Mouse (Mus musculus) heart, embryonic 14.5 days (tissue): Measurements from ENCODE around the gene Cct7. TPM values are rescaled to one million over a fixed set of nuclear protein-coding genes. Genes with fewer than 3 reads are reported as not detected.

Experiments
- ATAC-seq: fragments of 200-750 bp; cut with Nextera tagmentation; 2 replicates; pipeline ENCODE4 v1.8.0; 2017; ENCODE audit warnings: low read depth, moderate TSS enrichment; ENCODE audit not compliant: insufficient number of reproducible peaks, insufficient read depth, low FRiP score
- H3K27ac ChIP-seq, 2 experiments: fragments of 200-500 bp in 1 of 2; fragments of 300-500 bp in 1 of 2; sonication (generic) in 1 of 2; replicated peaks in 1 of 2; 2 replicates each; pipeline ENCODE4 v1.5.1; 2012 to 2014; ENCODE audit warnings: low read depth in 2 of 2, low read length in 2 of 2, control low read depth in 1 of 2, mild to moderate bottlenecking in 1 of 2, mixed read lengths in 1 of 2; ENCODE audit not compliant: control insufficient read depth in 1 of 2, insufficient read depth in 1 of 2
- H3K27me3 ChIP-seq: fragments of 300-500 bp; sonication (generic); 2 replicates; pipeline ENCODE4 v1.6.1; 2014; ENCODE audit warnings: mild to moderate bottlenecking, low read length, control low read depth; ENCODE audit not compliant: control insufficient read depth, insufficient read depth
- H3K36me3 ChIP-seq: fragments of 300-500 bp; sonication (generic); 2 replicates; pipeline ENCODE4 v1.6.1; 2014; ENCODE audit warnings: mild to moderate bottlenecking, control low read depth, low read length, mixed read lengths; ENCODE audit not compliant: control insufficient read depth, insufficient read depth
- H3K4me1 ChIP-seq, 2 experiments: fragments of 200-500 bp in 1 of 2; fragments of 300-500 bp in 1 of 2; sonication (generic) in 1 of 2; 2 replicates each; pipeline ENCODE4 v1.6.1; 2012 to 2014; ENCODE audit warnings: low read length in 2 of 2, control low read depth in 1 of 2, mixed read lengths in 1 of 2; ENCODE audit not compliant: control insufficient read depth in 2 of 2, insufficient read depth in 2 of 2
- H3K4me2 ChIP-seq: fragments of 300-500 bp; sonication (generic); 2 replicates; pipeline ENCODE4 v1.6.1; 2014; ENCODE audit warnings: mild to moderate bottlenecking, low read length
- H3K4me3 ChIP-seq, 2 experiments: fragments of 200-500 bp in 1 of 2; fragments of 300-500 bp in 1 of 2; sonication (generic) in 1 of 2; 2 replicates each; pipeline ENCODE4 v1.5.1; 2012 to 2014; ENCODE audit warnings: low read length in 2 of 2, mild to moderate bottlenecking in 2 of 2, control low read depth in 1 of 2, low read depth in 1 of 2, moderate library complexity in 1 of 2; ENCODE audit not compliant: control insufficient read depth in 1 of 2, insufficient read depth in 1 of 2
- H3K9ac ChIP-seq: fragments of 300-500 bp; sonication (generic); 2 replicates; pipeline ENCODE4 v1.6.1; 2014; ENCODE audit warnings: mild to moderate bottlenecking, low read length
- H3K9me3 ChIP-seq: fragments of 300-500 bp; sonication (generic); 2 replicates; pipeline ENCODE4 v1.6.1; 2016; ENCODE audit warnings: low read length, control low read depth; ENCODE audit not compliant: control insufficient read depth
- WGBS: fragments of 180-500 bp; shearing (Covaris S2); extraction: QIAGEN DNeasy Blood & Tissue Kit; methylation state at CpG from one replicate; pipeline ENCODE4 v1.1.7; 2014; 5-methylcytosine and 5-hydroxymethylcytosine counted together
- polyA plus RNA-seq: library from polyadenylated mRNA; unstranded; fragments of >200 nt; fragmentation: Nextera tagmentation; extraction: Ambion mirVana; gene quantifications from 2 replicates; pipeline ENCODE4 v1.2.1, GENCODE M21; 2014

The Cct7 gene
- polyA plus RNA-seq, 1 experiment from 2014 or later, result 372 TPM

GRCm38 (mm10) chr6:85452816-85453215 is 1.5 kb downstream of the Cct7 start:
- 9% methylated on average over 7 of the region's 7 CpGs for WGBS
- peak overlapping the region in 1 of 2 experiments; percentile 94; a peak in 1 of 4 replicates for H3K27ac ChIP-seq

GRCm38 (mm10) chr6:85459621-85460020 is 8.3 kb downstream of the Cct7 start:
- H3K4me1 ChIP-seq, result peaks cover 2 to 8% of the 10 kb centered on the region in 2 experiments; a peak in 3 of 4 replicates
- H3K9ac ChIP-seq, result no peak overlapping the region
- no peak overlapping the region for H3K27ac ChIP-seq
- H3K27me3 ChIP-seq, result no peaks in the 10 kb centered on the region
- H3K9me3 ChIP-seq, result no peaks in the 10 kb centered on the region
- H3K36me3 ChIP-seq, result peaks cover 72% of the 10 kb centered on the region
- WGBS, result 86% methylated on average over 2 of the region's 2 CpGs
- ATAC-seq, result no peak
- H3K4me3 ChIP-seq, result no peak overlapping the region
- no peak overlapping the region for H3K4me2 ChIP-seq

More at GRCm38 (mm10) chr6:85452816-85453215, 1.5 kb downstream of the Cct7 start:
- H3K9me3 ChIP-seq, result no peaks in the 10 kb centered on the region
- ATAC-seq, result no peak
- H3K27me3 ChIP-seq, result no peaks in the 10 kb centered on the region
- H3K4me2 ChIP-seq, result peak overlapping the region; percentile 72
- peaks cover 5% of the 10 kb centered on the region; the same call in 1 of the 2 replicates for H3K36me3 ChIP-seq
- peak overlapping the region; percentile 80 to 91 for H3K4me3 ChIP-seq
- peaks cover 2 to 34% of the 10 kb centered on the region in 2 experiments for H3K4me1 ChIP-seq
- peak overlapping the region; percentile 91 for H3K9ac ChIP-seq

GRCm38 (mm10) chr6:85465381-85465780 is 14.1 kb downstream of the Cct7 start:
- no peak overlapping the region for H3K9ac ChIP-seq
- no peaks in the 10 kb centered on the region for H3K9me3 ChIP-seq
- no peak overlapping the region for H3K4me3 ChIP-seq
- no peak for ATAC-seq
- peaks cover 93% of the 10 kb centered on the region for H3K36me3 ChIP-seq
- no peaks in the 10 kb centered on the region for H3K4me1 ChIP-seq
- H3K4me2 ChIP-seq, result no peak overlapping the region
- no peak overlapping the region for H3K27ac ChIP-seq
- H3K27me3 ChIP-seq, result no peaks in the 10 kb centered on the region

GRCm38 (mm10) chr6:85469660-85470430 is 18.5 kb downstream of the Cct7 start:
- Histone ChIP-seq H3K36me3 (peaks cover 48% of the 10 kb centered on the region), H3K9me3 (no peaks in the 10 kb centered on the region)
- no peak for ATAC-seq

GRCm38 (mm10) chr6:85471962-85472361 is 20.6 kb downstream of the Cct7 start:
- peaks cover 7% of the 10 kb centered on the region; the same call in 1 of the 2 replicates for H3K27me3 ChIP-seq

More at GRCm38 (mm10) chr6:85469660-85470430, 18.5 kb downstream of the Cct7 start:
- Histone ChIP-seq H3K27ac (no peak overlapping the region), H3K9ac (no peak overlapping the region), H3K4me2 (no peak overlapping the region), H3K4me3 (no peak overlapping the region), H3K27me3 (no peaks in the 10 kb centered on the region), H3K4me1 (no peaks in the 10 kb centered on the region)
- WGBS, result 70% methylated on average over 5 of the region's 5 CpGs

GRCm38 (mm10) chr6:85472542-85472941 is 21.2 kb downstream of the Cct7 start:
- peaks cover 21% of the 10 kb centered on the region for H3K36me3 ChIP-seq
- H3K9ac ChIP-seq, result no peak overlapping the region
- H3K27ac ChIP-seq, result no peak overlapping the region
- 63% methylated on average over 5 of the region's 5 CpGs for WGBS
- no peak overlapping the region for H3K4me3 ChIP-seq
- no peak for ATAC-seq
- H3K4me1 ChIP-seq, result no peaks in the 10 kb centered on the region
- peaks cover 9% of the 10 kb centered on the region for H3K27me3 ChIP-seq
- H3K9me3 ChIP-seq, result no peaks in the 10 kb centered on the region
- H3K4me2 ChIP-seq, result no peak overlapping the region

More at GRCm38 (mm10) chr6:85471962-85472361, 20.6 kb downstream of the Cct7 start:
- no peaks in the 10 kb centered on the region for H3K4me1 ChIP-seq
- 41% methylated on average over 8 of the region's 8 CpGs for WGBS
- no peak overlapping the region for H3K9ac ChIP-seq
- no peak overlapping the region for H3K27ac ChIP-seq
- no peak for ATAC-seq
- no peaks in the 10 kb centered on the region for H3K9me3 ChIP-seq
- peaks cover 27% of the 10 kb centered on the region for H3K36me3 ChIP-seq
- H3K4me2 ChIP-seq, result no peak overlapping the region
- H3K4me3 ChIP-seq, result no peak overlapping the region

- Histone ChIP-seq H3K9ac (no peak overlapping the region), H3K9me3 (no peaks in the 10 kb centered on the region), H3K36me3 (no peaks in the 10 kb centered on the region), H3K4me3 (no peak overlapping the region), H3K4me1 (no peaks in the 10 kb centered on the region), H3K27ac (no peak overlapping the region), H3K27me3 (peaks cover 29% of the 10 kb centered on the region), H3K4me2 (no peak overlapping the region)
- no peak for ATAC-seq
- WGBS, result 71% methylated on average over 3 of the region's 3 CpGs
These were observed 24.3 kb downstream of the Cct7 start for GRCm38 (mm10) chr6:85475581-85475980.
